In genomic region chr12:61522829-61523370, GRCm38 (mm10) we compare ENCODE assay signal across 8 mouse cellular contexts. TPM values are rescaled to one million over a fixed set of nuclear protein-coding genes. Genes with fewer than 3 reads are reported as not detected.
DNase-seq lines count a peak whose midpoint lies in the region; ATAC-seq and TF ChIP-seq lines count a peak whose summit lies in the region.
"Had no signal": no experiment of that assay in that cellular context is flagged by ENCODE, and none has a peak within 500 bp of the region (broad histone marks: within the 10 kb centered on the region; RNA-seq: fewer than 3 reads in every experiment).

TSS of gene Lrfn5 (plus strand) at chr12:61523150.

- no peak for TF ChIP-seq CTCF in E14TG2a.4 (conservative IDR thresholded peaks at IDR 0.05; ENCODE audit: low read length)
- TF ChIP-seq CTCF in testis, adult 2 months (IDR thresholded peaks at IDR 0.05; ENCODE audit: control insufficient read depth, insufficient read depth, insufficient replicate concordance, low read depth, low read length): no peak

- DNase-seq in Muller cell, postnatal 12 days (ENCODE audit: inconsistent ontology term): peak; percentile 68
- DNase-seq in hindbrain, embryonic 11.5 days (ENCODE audit: low spot score): peak; percentile 81
- DNase-seq in left cerebral cortex, adult 8-10 months (ENCODE audit: low spot score in 2 of 2): peak; percentile 65 to 77

- no peaks in the 10 kb centered on the region for H3K36me3 ChIP-seq in E14TG2a.4 (ENCODE audit: insufficient read depth, low read length)
- H3K36me3 ChIP-seq in embryonic facial prominence, embryonic 15.5 days: no peaks in the 10 kb centered on the region
- H3K36me3 ChIP-seq in hindbrain, embryonic 11.5 days (ENCODE audit: control insufficient read depth, insufficient read depth, low read length): no peaks in the 10 kb centered on the region
- no peaks in the 10 kb centered on the region for H3K36me3 ChIP-seq in midbrain, embryonic 13.5 days
- no peaks in the 10 kb centered on the region for H3K36me3 ChIP-seq in testis, adult 2 months (ENCODE audit: control insufficient read depth, insufficient read depth, low read length)

- H3K27me3 ChIP-seq in E14TG2a.4 (ENCODE audit: insufficient read depth, low read length): peaks cover 52% of the 10 kb centered on the region
- H3K27me3 ChIP-seq in embryonic facial prominence, embryonic 15.5 days: peaks cover 36% of the 10 kb centered on the region
- H3K27me3 ChIP-seq in hindbrain, embryonic 11.5 days (ENCODE audit: control insufficient read depth, insufficient read depth, low read length): peaks cover 22% of the 10 kb centered on the region
- peaks cover 23% of the 10 kb centered on the region for H3K27me3 ChIP-seq in midbrain, embryonic 13.5 days
- H3K27me3 ChIP-seq in testis, adult 2 months (ENCODE audit: control insufficient read depth, insufficient read depth, low read length): no peaks in the 10 kb centered on the region

- H3K9me3 ChIP-seq in E14TG2a.4 (ENCODE audit: low read length): no peaks in the 10 kb centered on the region
- H3K9me3 ChIP-seq in embryonic facial prominence, embryonic 15.5 days (replicated peaks): no peaks in the 10 kb centered on the region
- H3K9me3 ChIP-seq in hindbrain, embryonic 11.5 days (ENCODE audit: control insufficient read depth, low read length): no peaks in the 10 kb centered on the region
- no peaks in the 10 kb centered on the region for H3K9me3 ChIP-seq in midbrain, embryonic 13.5 days

- H3K4me2 ChIP-seq in embryonic facial prominence, embryonic 15.5 days (replicated peaks): peak within 1 kb of the TSS; percentile 87
- H3K4me2 ChIP-seq in hindbrain, embryonic 11.5 days (replicated peaks; ENCODE audit: low read depth, low read length): peak within 1 kb of the TSS; percentile 89
- H3K4me2 ChIP-seq in midbrain, embryonic 13.5 days (replicated peaks): peak within 1 kb of the TSS; percentile 86

- H3K4me3 ChIP-seq in E14TG2a.4 (replicated peaks; ENCODE audit: low read length): peak within 1 kb of the TSS; percentile 79
- H3K4me3 ChIP-seq in embryonic facial prominence, embryonic 15.5 days (replicated peaks): peak within 1 kb of the TSS; percentile 58
- H3K4me3 ChIP-seq in hindbrain, embryonic 11.5 days (ENCODE audit: low read depth, low read length): peak within 1 kb of the TSS; percentile 56
- H3K4me3 ChIP-seq in midbrain, embryonic 13.5 days (replicated peaks): peak within 1 kb of the TSS; percentile 70
- peak within 1 kb of the TSS; percentile 67 for H3K4me3 ChIP-seq in testis, adult 2 months (ENCODE audit: control insufficient read depth, low read depth, low read length)

- H3K27ac ChIP-seq in embryonic facial prominence, embryonic 15.5 days (replicated peaks): no peak within 1 kb of the TSS
- H3K27ac ChIP-seq in hindbrain, embryonic 11.5 days (ENCODE audit: low read depth, low read length): peak within 1 kb of the TSS; percentile 54
- H3K27ac ChIP-seq in midbrain, embryonic 13.5 days: peak within 1 kb of the TSS; percentile 90
- H3K27ac ChIP-seq in testis, adult 2 months (ENCODE audit: control insufficient read depth, insufficient read depth, low read depth, low read length): no peak within 1 kb of the TSS

- TF ChIP-seq POLR2A in testis, adult 2 months (IDR thresholded peaks at IDR 0.05; ENCODE audit: control insufficient read depth, low read depth, low read length): no peak

- under 1% methylated on average over 50 of the region's 50 CpGs for WGBS in embryonic facial prominence, embryonic 15.5 days
- under 1% methylated on average over 39 of the region's 50 CpGs for WGBS in hindbrain, embryonic 11.5 days
- WGBS in midbrain, embryonic 13.5 days: under 1% methylated on average over 33 of the region's 50 CpGs

- H3K9ac ChIP-seq in embryonic facial prominence, embryonic 15.5 days: peak within 1 kb of the TSS; percentile 26; the same call in 1 of the 2 replicates
- H3K9ac ChIP-seq in hindbrain, embryonic 11.5 days (ENCODE audit: low read depth, low read length): peak within 1 kb of the TSS; percentile 64
- H3K9ac ChIP-seq in midbrain, embryonic 13.5 days (replicated peaks): peak within 1 kb of the TSS; percentile 79

- H3K4me1 ChIP-seq in E14TG2a.4 (replicated peaks; ENCODE audit: low read depth, low read length): peaks cover 38% of the 10 kb centered on the region
- H3K4me1 ChIP-seq in embryonic facial prominence, embryonic 15.5 days: peaks cover 24% of the 10 kb centered on the region
- no peaks in the 10 kb centered on the region for H3K4me1 ChIP-seq in hindbrain, embryonic 11.5 days (replicated peaks; ENCODE audit: control insufficient read depth, insufficient read depth, low read length)
- H3K4me1 ChIP-seq in midbrain, embryonic 13.5 days (replicated peaks): peaks cover 36% of the 10 kb centered on the region
- H3K4me1 ChIP-seq in testis, adult 2 months (ENCODE audit: control insufficient read depth, insufficient read depth, low read length): peaks cover 10% of the 10 kb centered on the region

- peak; percentile 88 for ATAC-seq in embryonic facial prominence, embryonic 15.5 days (ENCODE audit: insufficient number of reproducible peaks, low FRiP score, low TSS enrichment, low read depth)
- ATAC-seq in hindbrain, embryonic 11.5 days (ENCODE audit: low FRiP score): peak; percentile 92
- peak; percentile 93 for ATAC-seq in midbrain, embryonic 13.5 days

RNA-seq across cellular contexts. Expression of gene Lrfn5, which starts in this region (rescaled TPM):
- polyA plus RNA-seq in embryonic facial prominence, embryonic 15.5 days (2015; fragmentation: Nextera tagmentation; extraction: Ambion mirVana): 3.9 and 5.8 TPM in 2 replicates
- 3.4 and 5.3 TPM in 2 replicates for polyA plus RNA-seq in hindbrain, embryonic 11.5 days (2014; fragmentation: Nextera tagmentation; extraction: Ambion mirVana)
- total RNA-seq in left cerebral cortex, adult 8-10 months (2022): 100 to 1,000 TPM in 2 of 4 experiments, 10 to 100 TPM in 2; 97.2 to 110 (median 103) TPM
- polyA plus RNA-seq in midbrain, embryonic 13.5 days (2015; fragmentation: Nextera tagmentation; extraction: Ambion mirVana): 29.0 and 29.8 TPM in 2 replicates
- polyA plus RNA-seq in testis, adult 2 months (2012; rRNA removed): not detected in 2 replicates
- polyA plus RNA-seq: spleen, adult 2 months had no signal

Comparison
In these comparisons a context has a peak if more than half of its experiments do, and no peak if none do; other contexts are left out.
1. H3K27ac ChIP-seq: peak in hindbrain, embryonic 11.5 days (single experiment) and midbrain, embryonic 13.5 days (single experiment); none in embryonic facial prominence, embryonic 15.5 days (single experiment) and testis, adult 2 months (single experiment).
2. H3K9ac ChIP-seq: peak in every context shown above with its lines; median percentile 79 in midbrain, embryonic 13.5 days; 64 in hindbrain, embryonic 11.5 days; 26 in embryonic facial prominence, embryonic 15.5 days.
3. Peak in every context shown above with its lines, with median percentiles within 50 percentile points of each other: H3K4me3 ChIP-seq, DNase-seq, ATAC-seq and H3K4me2 ChIP-seq.